Mouse (Mus musculus): Measurements from ENCODE around the gene Cops2. TPM values are rescaled to one million over a fixed set of nuclear protein-coding genes. Genes with fewer than 3 reads are reported as not detected.

Gene Cops2
- polyA plus RNA-seq, 2 experiments: 49.4 to 50.4 TPM

DNA sequence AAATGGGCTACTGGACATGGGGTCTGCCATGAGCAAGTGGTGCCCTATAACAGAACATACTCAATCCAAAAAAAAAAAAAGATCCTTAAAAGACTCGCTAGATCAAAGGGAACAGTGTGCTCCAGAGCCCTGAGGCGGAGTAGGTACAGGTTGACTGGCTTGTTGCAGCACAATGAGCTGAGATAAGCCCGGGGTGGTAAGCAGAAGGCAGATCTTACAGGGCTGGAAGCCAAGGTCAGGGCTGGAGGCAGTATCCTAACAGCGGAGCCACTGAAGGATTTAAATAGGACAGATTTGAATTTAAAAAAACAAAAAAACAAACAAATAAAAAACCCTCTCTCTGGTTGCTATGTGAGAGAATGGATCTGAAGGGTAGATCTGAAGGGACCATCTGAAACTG is 58.5 kb downstream of the Cops2 start:
- WGBS (ENCODE audit: insufficient replicate concordance): 41% methylated on average over 4 of the region's 4 CpGs
- Histone ChIP-seq H3K4me2 (ENCODE audit: low read depth) (no peak overlapping the region), H3K9ac (replicated peaks) (no peak overlapping the region)

GRCm38 (mm10) chr2:125797872-125798271 is 61.1 kb downstream of the Cops2 start:
- Histone ChIP-seq H3K9ac (replicated peaks) (no peak overlapping the region), H3K27me3 (ENCODE audit: control insufficient read depth, insufficient read depth, low read length) (no peaks in the 10 kb centered on the region), H3K9me3 (ENCODE audit: control insufficient read depth, low read length) (no peaks in the 10 kb centered on the region), H3K36me3 (replicated peaks; ENCODE audit: control insufficient read depth, insufficient read depth, low read depth) (no peaks in the 10 kb centered on the region), H3K4me3 (ENCODE audit: insufficient read depth in 1 of 2, low read depth in 2 of 2, low read length in 2 of 2) (no peak overlapping the region), H3K27ac (no peak overlapping the region), H3K4me2 (ENCODE audit: low read depth) (no peak overlapping the region), H3K4me1 (replicated peaks; ENCODE audit: control insufficient read depth in 2 of 2, insufficient read depth in 2 of 2, low read length in 1 of 2) (no peaks in the 10 kb centered on the region)
- no peak for TF ChIP-seq CTCF (IDR thresholded peaks at IDR 0.05; ENCODE audit: low read depth)
- no peak for TF ChIP-seq EP300 (IDR thresholded peaks at IDR 0.05; ENCODE audit: low read depth)
- DNase-seq (ENCODE audit: low read depth in 3 of 3, low spot score in 3 of 3) (no peak), ATAC-seq (ENCODE audit: insufficient read depth) (no peak)

More for the DNA sequence above, 58.5 kb downstream of the Cops2 start:
- ATAC-seq (ENCODE audit: insufficient read depth) (no peak), DNase-seq (ENCODE audit: low read depth in 3 of 3, low spot score in 3 of 3) (no peak)
- H3K4me3 ChIP-seq (ENCODE audit: insufficient read depth in 1 of 2, low read depth in 2 of 2, low read length in 2 of 2): no peak overlapping the region
- H3K9me3 ChIP-seq (ENCODE audit: control insufficient read depth, low read length): no peaks in the 10 kb centered on the region
- no peaks in the 10 kb centered on the region for H3K4me1 ChIP-seq (replicated peaks; ENCODE audit: control insufficient read depth in 2 of 2, insufficient read depth in 2 of 2, low read length in 1 of 2)
- TF ChIP-seq CTCF (IDR thresholded peaks at IDR 0.05; ENCODE audit: low read depth): no peak
- TF ChIP-seq EP300 (IDR thresholded peaks at IDR 0.05; ENCODE audit: low read depth): no peak
- H3K36me3 ChIP-seq (replicated peaks; ENCODE audit: control insufficient read depth, insufficient read depth, low read depth): no peaks in the 10 kb centered on the region
- H3K27ac ChIP-seq: no peak overlapping the region
- no peaks in the 10 kb centered on the region for H3K27me3 ChIP-seq (ENCODE audit: control insufficient read depth, insufficient read depth, low read length)

DNA sequence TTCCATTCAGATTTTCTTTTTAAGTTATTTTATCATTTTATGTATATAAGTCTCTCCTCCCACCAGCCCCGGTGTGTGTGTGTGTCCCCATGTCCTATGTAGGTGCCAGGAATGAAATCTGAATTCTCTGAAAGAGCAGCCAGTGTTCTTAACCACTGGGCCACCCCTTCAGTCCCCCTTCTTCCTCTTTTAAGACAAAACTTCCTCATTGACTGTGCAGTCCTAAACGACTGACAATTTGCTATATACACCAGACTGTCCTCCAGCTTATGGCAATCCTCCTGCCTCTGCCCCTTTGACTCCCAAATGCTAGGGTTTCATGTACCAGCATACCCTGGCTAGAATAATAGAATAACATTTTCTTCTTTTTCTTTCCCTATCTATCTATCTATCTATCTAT is 63.8 kb downstream of the Cops2 start:
- Histone ChIP-seq H3K4me1 (replicated peaks; ENCODE audit: control insufficient read depth in 2 of 2, insufficient read depth in 2 of 2, low read length in 1 of 2) (peaks cover 0 to 8% of the 10 kb centered on the region in 2 experiments; a peak in 1 of 4 replicates), H3K27me3 (ENCODE audit: control insufficient read depth, insufficient read depth, low read length) (no peaks in the 10 kb centered on the region), H3K9ac (replicated peaks) (no peak overlapping the region), H3K4me2 (ENCODE audit: low read depth) (no peak overlapping the region), H3K4me3 (ENCODE audit: insufficient read depth in 1 of 2, low read depth in 2 of 2, low read length in 2 of 2) (no peak overlapping the region), H3K9me3 (ENCODE audit: control insufficient read depth, low read length) (no peaks in the 10 kb centered on the region), H3K36me3 (replicated peaks; ENCODE audit: control insufficient read depth, insufficient read depth, low read depth) (no peaks in the 10 kb centered on the region), H3K27ac (no peak overlapping the region)
- no peak for ATAC-seq (ENCODE audit: insufficient read depth)
- TF ChIP-seq CTCF (IDR thresholded peaks at IDR 0.05; ENCODE audit: low read depth): no peak
- TF ChIP-seq EP300 (IDR thresholded peaks at IDR 0.05; ENCODE audit: low read depth): no peak
- WGBS (ENCODE audit: insufficient replicate concordance): 29% methylated on average over 2 of the region's 2 CpGs
- no peak for DNase-seq (ENCODE audit: low read depth in 3 of 3, low spot score in 3 of 3)

GRCm38 (mm10) chr2:125794166-125794565 is 64.8 kb downstream of the Cops2 start:
- Histone ChIP-seq H3K27me3 (ENCODE audit: control insufficient read depth, insufficient read depth, low read length) (no peaks in the 10 kb centered on the region), H3K4me2 (ENCODE audit: low read depth) (no peak overlapping the region), H3K27ac (no peak overlapping the region), H3K4me3 (ENCODE audit: insufficient read depth in 1 of 2, low read depth in 2 of 2, low read length in 2 of 2) (no peak overlapping the region), H3K9ac (replicated peaks) (no peak overlapping the region), H3K36me3 (replicated peaks; ENCODE audit: control insufficient read depth, insufficient read depth, low read depth) (no peaks in the 10 kb centered on the region), H3K4me1 (replicated peaks; ENCODE audit: control insufficient read depth in 2 of 2, insufficient read depth in 2 of 2, low read length in 1 of 2) (peaks cover 0 to 8% of the 10 kb centered on the region in 2 experiments; a peak in 1 of 4 replicates), H3K9me3 (ENCODE audit: control insufficient read depth, low read length) (no peaks in the 10 kb centered on the region)
- no peak for ATAC-seq (ENCODE audit: insufficient read depth)
- DNase-seq (ENCODE audit: low read depth in 3 of 3, low spot score in 3 of 3): no peak
- TF ChIP-seq EP300 (IDR thresholded peaks at IDR 0.05; ENCODE audit: low read depth) (no peak), CTCF (IDR thresholded peaks at IDR 0.05; ENCODE audit: low read depth) (no peak)
- 59% methylated on average over 2 of the region's 2 CpGs for WGBS (ENCODE audit: insufficient replicate concordance)

DNA sequence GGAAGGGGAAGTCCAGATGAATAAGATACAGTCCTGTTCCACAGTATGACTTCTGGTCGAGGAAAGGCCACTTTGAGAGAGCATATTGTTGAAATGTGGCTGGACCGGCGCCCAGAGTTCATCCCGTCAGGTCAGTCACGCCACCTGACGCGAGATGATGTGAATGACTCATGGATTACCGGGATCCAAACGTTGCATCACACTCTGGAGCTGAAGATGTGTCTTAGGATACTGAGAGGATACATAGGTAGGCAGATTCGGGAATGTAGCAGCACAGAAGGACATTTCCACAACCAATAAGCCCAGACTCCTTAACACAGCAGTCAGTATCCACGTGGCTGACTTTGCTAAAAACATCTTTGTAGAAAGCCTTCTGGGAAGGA is 66.1 kb downstream of the Cops2 start:
- Histone ChIP-seq H3K4me2 (ENCODE audit: low read depth) (no peak overlapping the region), H3K9ac (replicated peaks) (no peak overlapping the region), H3K9me3 (ENCODE audit: control insufficient read depth, low read length) (no peaks in the 10 kb centered on the region), H3K4me1 (replicated peaks; ENCODE audit: control insufficient read depth in 2 of 2, insufficient read depth in 2 of 2, low read length in 1 of 2) (peaks cover 0 to 8% of the 10 kb centered on the region in 2 experiments; a peak in 1 of 4 replicates), H3K36me3 (replicated peaks; ENCODE audit: control insufficient read depth, insufficient read depth, low read depth) (no peaks in the 10 kb centered on the region), H3K27me3 (ENCODE audit: control insufficient read depth, insufficient read depth, low read length) (no peaks in the 10 kb centered on the region), H3K27ac (no peak overlapping the region), H3K4me3 (ENCODE audit: insufficient read depth in 1 of 2, low read depth in 2 of 2, low read length in 2 of 2) (no peak overlapping the region)
- ATAC-seq (ENCODE audit: insufficient read depth) (no peak), DNase-seq (ENCODE audit: low read depth in 3 of 3, low spot score in 3 of 3) (no peak)
- WGBS (ENCODE audit: insufficient replicate concordance): 58% methylated on average over 11 of the region's 11 CpGs
- TF ChIP-seq EP300 (IDR thresholded peaks at IDR 0.05; ENCODE audit: low read depth) (no peak), CTCF (IDR thresholded peaks at IDR 0.05; ENCODE audit: low read depth) (no peak)
